Mouse (Mus musculus): ENCODE results near the gene Gng2. TPM values are rescaled to one million over a fixed set of nuclear protein-coding genes. Genes with fewer than 3 reads are reported as not detected.

Gng2 gene
- polyA plus RNA-seq (2012; rRNA removed) = 6.5 and 12.6 TPM in 2 replicates

- no peak for DNase-seq (ENCODE audit: low spot score)
Observed at GRCm38 (mm10) chr14:19977271-19978024, at the start of gene Gng2. Gene Gng2, minus strand, starts transcription at chr14:19977627.

GRCm38 (mm10) chr14:20024888-20025719, 47.7 kb upstream of the Gng2 start:
- no peak for DNase-seq (ENCODE audit: low spot score)

- DNase-seq (ENCODE audit: low spot score) = no peak
Observed at GRCm38 (mm10) chr14:20023939-20024338, 46.5 kb upstream of the Gng2 start.

GRCm38 (mm10) chr14:20019486-20019885, 42.1 kb upstream of the Gng2 start:
- no peak for DNase-seq (ENCODE audit: low spot score)

GRCm38 (mm10) chr14:20012506-20013275, 35.3 kb upstream of the Gng2 start:
- DNase-seq (ENCODE audit: low spot score) = no peak

GRCm38 (mm10) chr14:20007446-20007845, 30.0 kb upstream of the Gng2 start:
- no peak for DNase-seq (ENCODE audit: low spot score)

- DNase-seq (ENCODE audit: low spot score) = no peak
Observed at GRCm38 (mm10) chr14:20004777-20005289, 27.4 kb upstream of the Gng2 start.

GRCm38 (mm10) chr14:19996853-19997252, 19.4 kb upstream of the Gng2 start:
- DNase-seq (ENCODE audit: low spot score) = no peak

GRCm38 (mm10) chr14:19995943-19996342, 18.5 kb upstream of the Gng2 start:
- no peak for DNase-seq (ENCODE audit: low spot score)

- no peak for DNase-seq (ENCODE audit: low spot score)
Observed at GRCm38 (mm10) chr14:19994068-19994467, 16.6 kb upstream of the Gng2 start.

- DNase-seq (ENCODE audit: low spot score) = no peak
Observed at GRCm38 (mm10) chr14:19993570-19993883, 16.1 kb upstream of the Gng2 start.

- DNase-seq (ENCODE audit: low spot score) = no peak
Observed at GRCm38 (mm10) chr14:19992873-19993569, 15.6 kb upstream of the Gng2 start.

GRCm38 (mm10) chr14:19991861-19992260, 14.4 kb upstream of the Gng2 start:
- no peak for DNase-seq (ENCODE audit: low spot score)

- DNase-seq (ENCODE audit: low spot score) = no peak
Observed at GRCm38 (mm10) chr14:19990436-19990993, 13.1 kb upstream of the Gng2 start.

- no peak for DNase-seq (ENCODE audit: low spot score)
Observed at GRCm38 (mm10) chr14:19988410-19988809, 11.0 kb upstream of the Gng2 start.

- no peak for DNase-seq (ENCODE audit: low spot score)
Observed at GRCm38 (mm10) chr14:19987358-19987834, 10.0 kb upstream of the Gng2 start.

GRCm38 (mm10) chr14:19986614-19987357, 9.4 kb upstream of the Gng2 start:
- no peak for DNase-seq (ENCODE audit: low spot score)

GRCm38 (mm10) chr14:19985912-19986613, 8.6 kb upstream of the Gng2 start:
- DNase-seq (ENCODE audit: low spot score) = no peak

- no peak for DNase-seq (ENCODE audit: low spot score)
Observed at GRCm38 (mm10) chr14:19985107-19985911, 7.9 kb upstream of the Gng2 start.
